Mouse (Mus musculus) liver, embryonic 11.5 days (tissue): ENCODE data around the gene Neurod6. TPM values are rescaled to one million over a fixed set of nuclear protein-coding genes. Genes with fewer than 3 reads are reported as not detected.
"Not testable (repeated sequence)": the region's sequence is repeated elsewhere in the genome, so short reads cannot be mapped to it uniquely, and the experiment has no call there.

Experiments
- ATAC-seq: fragments of 200-750 bp; cut with Nextera tagmentation; replicated peaks from 2 replicates; pipeline ENCODE4 v1.8.0; 2017; ENCODE audit warnings: moderate number of reproducible peaks, mild to moderate bottlenecking, moderate TSS enrichment, moderate library complexity; ENCODE audit not compliant: low FRiP score
- DNase-seq: peaks from one replicate; pipeline ENCODE4 v3.0.0-alpha.2; 2017; ENCODE audit warnings: low spot score
- H3K27ac ChIP-seq: fragments of 300-500 bp; sonication (generic); 2 replicates; pipeline ENCODE4 v1.5.1; 2014; ENCODE audit warnings: mild to moderate bottlenecking, low read depth, low read length, control low read depth
- H3K27me3 ChIP-seq: fragments of 300-500 bp; sonication (generic); replicated peaks from 2 replicates; pipeline ENCODE4 v1.6.1; 2014; ENCODE audit warnings: low read length, mixed read lengths; ENCODE audit not compliant: control insufficient read depth, insufficient read depth
- H3K36me3 ChIP-seq: fragments of 300-500 bp; sonication (generic); 2 replicates; pipeline ENCODE4 v1.6.1; 2014; ENCODE audit warnings: mild to moderate bottlenecking, low read length, moderate library complexity, mixed read lengths; ENCODE audit not compliant: control insufficient read depth, insufficient read depth
- H3K4me1 ChIP-seq: fragments of 300-500 bp; sonication (generic); replicated peaks from 2 replicates; pipeline ENCODE4 v1.6.1; 2014; ENCODE audit warnings: low read length, mixed read lengths; ENCODE audit not compliant: control insufficient read depth, insufficient read depth
- H3K4me2 ChIP-seq: fragments of 300-500 bp; sonication (generic); 2 replicates; pipeline ENCODE4 v1.6.1; 2014; ENCODE audit warnings: mild to moderate bottlenecking, control low read depth, moderate library complexity
- H3K4me3 ChIP-seq: fragments of 300-500 bp; sonication (generic); 2 replicates; pipeline ENCODE4 v1.5.1; 2014; ENCODE audit warnings: low read depth, low read length, control low read depth
- H3K9ac ChIP-seq: fragments of 300-500 bp; sonication (generic); 2 replicates; pipeline ENCODE4 v1.6.1; 2014; ENCODE audit warnings: low read depth, low read length, control low read depth
- H3K9me3 ChIP-seq: fragments of 300-500 bp; sonication (generic); 2 replicates; pipeline ENCODE4 v1.6.1; 2016; ENCODE audit warnings: low read length, inconsistent platforms, mixed read lengths; ENCODE audit not compliant: control insufficient read depth
- WGBS: fragments of 180-500 bp; shearing (Covaris S2); extraction: QIAGEN DNeasy Blood & Tissue Kit; methylation state at CpG from one replicate; pipeline ENCODE4 v1.1.7; 2014; 5-methylcytosine and 5-hydroxymethylcytosine counted together
- polyA plus RNA-seq: library from polyadenylated mRNA; unstranded; fragments of >200 nt; fragmentation: Nextera tagmentation; extraction: Ambion mirVana; gene quantifications from 2 replicates; pipeline ENCODE4 v1.2.1, GENCODE M21; 2014

Neurod6 gene
- polyA plus RNA-seq = 0.37 and 0.75 TPM in 2 replicates

DNA sequence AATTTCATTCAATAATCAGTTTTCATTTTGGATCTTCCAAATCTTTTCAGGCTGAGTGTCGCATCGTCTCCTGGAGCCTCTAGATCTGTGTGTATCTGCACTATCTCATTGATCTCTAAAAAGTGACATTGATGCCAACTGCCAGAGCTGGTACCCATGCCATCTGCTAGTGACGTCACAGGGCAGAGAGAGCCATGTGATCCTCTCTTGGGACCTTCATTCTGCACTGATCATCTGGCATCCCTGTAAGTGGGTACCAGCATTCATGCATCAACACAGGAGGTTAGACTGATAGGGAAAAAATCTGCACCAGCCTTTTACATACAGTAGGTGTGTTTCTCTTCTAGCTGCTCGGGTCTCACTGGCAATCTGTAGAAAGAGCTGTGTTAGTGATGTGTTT is at the start of gene Neurod6:
Gene Neurod6 (minus strand): TSS at position 290 of the 400 bp plus-strand sequence.
- DNase-seq (no peak), ATAC-seq (no peak)
- H3K9me3 ChIP-seq = no peaks in the 10 kb centered on the region
- no peak within 1 kb of the TSS for H3K4me2 ChIP-seq
- no peak within 1 kb of the TSS for H3K4me3 ChIP-seq
- H3K36me3 ChIP-seq = no peaks in the 10 kb centered on the region
- H3K9ac ChIP-seq = no peak within 1 kb of the TSS
- peaks cover 14% of the 10 kb centered on the region for H3K27me3 ChIP-seq
- WGBS = 76% methylated on average over 4 of the region's 4 CpGs
- no peak within 1 kb of the TSS for H3K27ac ChIP-seq
- no peaks in the 10 kb centered on the region; the same call in 1 of the 2 replicates for H3K4me1 ChIP-seq

DNA sequence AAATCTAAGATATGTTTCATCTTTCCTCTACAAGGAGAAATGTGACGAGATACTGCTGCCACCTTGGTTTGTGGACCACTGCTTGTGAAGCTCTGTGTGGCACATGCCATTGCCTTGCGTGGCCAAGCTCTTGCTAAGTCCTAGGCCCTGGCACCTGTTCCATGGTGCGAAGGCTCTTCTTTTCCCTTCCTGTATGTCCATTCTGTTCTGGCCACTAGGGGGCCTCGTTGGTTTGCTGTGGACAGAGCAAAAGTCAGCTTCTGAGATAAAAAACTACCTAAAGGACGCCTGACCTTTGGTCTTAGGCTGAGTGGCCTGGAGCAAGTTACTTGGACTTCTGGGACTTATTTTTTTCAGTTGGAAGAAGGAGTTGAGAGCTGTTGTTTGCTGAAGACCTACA is 36.1 kb upstream of the Neurod6 start:
- ATAC-seq (no peak), DNase-seq (peak; percentile 34)
- Histone ChIP-seq H3K27ac (no peak overlapping the region), H3K27me3 (no peaks in the 10 kb centered on the region), H3K4me1 (no peaks in the 10 kb centered on the region), H3K4me3 (no peak overlapping the region), H3K9me3 (no peaks in the 10 kb centered on the region), H3K36me3 (no peaks in the 10 kb centered on the region), H3K9ac (no peak overlapping the region), H3K4me2 (no peak overlapping the region)
- WGBS = 30% methylated on average over 5 of the region's 5 CpGs

DNA sequence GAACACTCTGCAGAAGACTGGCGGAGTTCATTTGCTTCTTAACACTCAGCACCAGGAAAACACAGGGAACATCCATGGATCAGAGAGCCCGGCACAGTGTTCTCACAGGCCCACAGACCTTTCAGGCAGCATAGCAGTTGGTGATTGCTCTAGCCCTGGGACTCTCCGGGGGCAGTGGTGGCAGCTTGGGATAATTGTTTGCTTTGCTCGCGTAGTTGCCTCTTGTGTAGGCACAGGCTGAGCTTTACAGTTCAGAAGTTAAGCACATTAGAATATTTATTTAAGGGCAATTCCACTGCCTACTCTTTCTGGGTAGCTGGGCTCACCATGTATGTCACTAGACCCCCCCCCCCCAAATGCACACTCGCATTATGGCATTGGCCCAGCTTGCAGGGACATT is 34.4 kb upstream of the Neurod6 start:
- ATAC-seq (no peak), DNase-seq (no peak)
- H3K4me3 ChIP-seq = no peak overlapping the region
- H3K9me3 ChIP-seq = no peaks in the 10 kb centered on the region
- 77% methylated on average over 6 of the region's 6 CpGs for WGBS
- no peaks in the 10 kb centered on the region for H3K4me1 ChIP-seq
- H3K27ac ChIP-seq = no peak overlapping the region
- H3K36me3 ChIP-seq = no peaks in the 10 kb centered on the region
- H3K27me3 ChIP-seq = no peaks in the 10 kb centered on the region
- H3K9ac ChIP-seq = no peak overlapping the region
- no peak overlapping the region for H3K4me2 ChIP-seq

DNA sequence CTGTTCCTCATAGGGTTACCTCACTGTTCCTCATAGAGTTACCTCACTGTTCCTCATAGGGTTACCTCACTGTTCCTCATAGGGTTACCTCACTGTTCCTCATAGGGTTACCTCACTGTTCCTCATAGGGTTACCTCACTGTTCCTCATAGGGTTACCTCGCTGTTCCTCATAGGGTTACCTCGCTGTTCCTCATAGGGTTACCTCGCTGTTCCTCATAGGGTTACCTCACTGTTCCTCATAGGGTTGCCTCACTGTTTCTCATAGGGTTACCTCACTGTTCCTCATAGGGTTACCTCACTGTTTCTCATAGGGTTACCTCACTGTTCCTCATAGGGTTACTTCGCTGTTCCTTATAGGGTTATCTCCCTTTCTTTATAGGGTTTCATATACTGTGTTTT is 29.9 kb upstream of the Neurod6 start:
- DNase-seq, H3K9ac ChIP-seq, H3K27me3 ChIP-seq, H3K4me2 ChIP-seq, H3K4me1 ChIP-seq, H3K27ac ChIP-seq, ATAC-seq, H3K9me3 ChIP-seq, H3K36me3 ChIP-seq, H3K4me3 ChIP-seq: not testable (repeated sequence)
- WGBS = 86% methylated on average over 4 of the region's 4 CpGs

DNA sequence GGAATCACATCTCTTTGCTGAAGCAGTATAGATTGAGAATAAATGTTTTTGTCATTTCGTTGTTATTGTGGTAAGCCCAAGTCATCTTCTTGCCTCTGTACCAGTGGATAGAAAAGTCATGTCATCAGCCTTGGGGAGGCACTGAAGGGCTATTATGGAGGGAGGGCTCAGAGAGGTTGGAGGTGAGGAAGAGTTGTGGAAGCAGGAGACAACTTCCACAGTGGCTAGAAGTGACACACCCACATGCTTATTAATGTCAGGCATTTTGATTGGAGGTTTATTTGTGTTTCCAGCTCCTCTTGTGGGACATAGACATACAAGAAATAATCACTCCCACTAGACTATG is 23.7 kb upstream of the Neurod6 start:
- Histone ChIP-seq H3K4me3 (no peak overlapping the region), H3K27me3 (no peaks in the 10 kb centered on the region), H3K4me1 (no peaks in the 10 kb centered on the region), H3K36me3 (no peaks in the 10 kb centered on the region), H3K4me2 (no peak overlapping the region), H3K9ac (no peak overlapping the region), H3K27ac (no peak overlapping the region), H3K9me3 (no peaks in the 10 kb centered on the region)
- DNase-seq (no peak), ATAC-seq (no peak)
- 77% methylated on average over 1 of the region's 1 CpGs for WGBS

DNA sequence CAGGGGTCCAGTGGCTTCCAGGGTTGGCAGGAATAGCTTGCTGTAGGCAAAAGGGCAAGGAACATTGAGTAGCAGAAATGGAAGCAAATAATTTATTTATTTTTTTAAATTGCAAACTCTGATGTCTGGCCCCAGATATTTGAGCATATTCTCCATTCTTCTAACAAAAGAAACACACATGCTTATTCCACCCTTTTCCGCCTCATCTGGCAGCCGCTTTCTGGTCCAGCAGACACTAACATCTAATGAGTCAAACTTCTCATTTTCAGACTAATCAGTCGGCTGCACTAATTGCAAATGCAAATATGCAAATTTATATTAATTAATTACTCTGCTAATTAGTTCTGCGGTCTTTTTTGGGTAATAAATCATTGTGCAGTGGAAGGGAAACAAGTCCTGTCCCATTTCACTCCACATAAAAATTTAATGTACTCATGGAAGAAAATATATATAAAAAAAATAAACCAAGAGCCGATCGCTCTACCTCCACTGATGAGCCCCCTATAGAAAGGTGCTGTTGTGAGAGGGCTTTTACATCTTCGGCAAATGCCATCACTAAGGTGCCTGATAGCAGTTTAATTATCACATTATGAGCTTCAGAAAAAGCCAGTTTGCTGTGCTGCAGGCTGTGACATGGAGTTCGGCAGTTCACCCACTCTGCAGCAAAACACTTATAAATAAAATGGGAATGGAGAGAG is 23.1 kb upstream of the Neurod6 start:
- Histone ChIP-seq H3K4me2 (no peak overlapping the region), H3K9me3 (no peaks in the 10 kb centered on the region), H3K36me3 (no peaks in the 10 kb centered on the region), H3K27ac (no peak overlapping the region), H3K9ac (no peak overlapping the region), H3K4me3 (no peak overlapping the region), H3K4me1 (no peaks in the 10 kb centered on the region), H3K27me3 (no peaks in the 10 kb centered on the region)
- no peak for DNase-seq
- 84% methylated on average over 8 of the region's 8 CpGs for WGBS
- ATAC-seq = no peak

DNA sequence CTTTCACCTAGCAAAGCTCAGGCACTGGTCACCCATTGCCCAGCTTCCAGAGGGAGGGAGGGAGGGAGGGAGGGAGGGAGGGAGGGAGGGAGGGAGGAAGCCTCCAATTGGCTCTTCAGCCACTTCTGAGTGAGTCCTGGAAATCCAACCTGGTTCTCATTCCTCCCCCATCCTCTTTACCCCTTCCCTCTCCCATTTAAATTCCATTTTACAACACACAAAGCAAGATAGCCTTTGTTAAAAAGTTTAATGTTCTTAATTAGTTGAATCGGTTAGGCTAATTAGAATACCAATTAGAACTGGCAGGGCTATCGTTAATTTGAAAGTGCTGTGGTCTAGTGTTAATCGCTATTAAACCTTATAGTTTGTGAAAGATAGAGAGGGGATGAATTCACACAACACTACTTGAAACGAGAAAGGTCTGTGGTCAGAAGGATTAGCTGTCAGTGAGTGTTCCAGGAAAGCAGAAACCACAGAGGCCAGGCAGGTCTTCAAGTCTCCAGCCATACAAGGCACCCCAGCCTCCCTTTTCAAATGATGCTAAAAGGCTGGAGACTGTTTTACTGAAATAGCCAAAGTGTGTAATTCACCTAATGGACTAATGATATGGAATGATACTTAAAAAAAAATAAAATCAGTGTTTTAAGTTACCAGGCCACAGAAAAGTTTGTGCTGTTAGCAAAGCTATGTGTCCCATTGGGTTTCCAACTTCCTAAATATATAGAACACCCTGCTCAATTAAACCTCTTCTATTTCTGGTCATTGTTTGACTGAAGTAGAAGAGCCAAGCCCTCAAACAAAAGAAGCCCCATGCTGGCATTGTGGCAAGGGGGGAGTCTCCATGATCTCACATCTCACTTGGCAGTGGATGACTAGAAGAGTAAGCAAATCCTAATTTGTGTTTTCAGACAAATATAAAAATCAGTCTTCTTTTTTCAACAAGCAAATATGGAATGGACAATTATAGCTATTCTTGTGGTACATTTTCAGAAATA is 19.6 kb upstream of the Neurod6 start:
- 40% methylated on average over 4 of the region's 4 CpGs for WGBS
- ATAC-seq (no peak), DNase-seq (no peak)
- Histone ChIP-seq H3K4me2 (no peak overlapping the region), H3K27ac (no peak overlapping the region), H3K36me3 (no peaks in the 10 kb centered on the region), H3K27me3 (no peaks in the 10 kb centered on the region), H3K4me1 (no peaks in the 10 kb centered on the region), H3K4me3 (no peak overlapping the region), H3K9ac (no peak overlapping the region), H3K9me3 (no peaks in the 10 kb centered on the region)

DNA sequence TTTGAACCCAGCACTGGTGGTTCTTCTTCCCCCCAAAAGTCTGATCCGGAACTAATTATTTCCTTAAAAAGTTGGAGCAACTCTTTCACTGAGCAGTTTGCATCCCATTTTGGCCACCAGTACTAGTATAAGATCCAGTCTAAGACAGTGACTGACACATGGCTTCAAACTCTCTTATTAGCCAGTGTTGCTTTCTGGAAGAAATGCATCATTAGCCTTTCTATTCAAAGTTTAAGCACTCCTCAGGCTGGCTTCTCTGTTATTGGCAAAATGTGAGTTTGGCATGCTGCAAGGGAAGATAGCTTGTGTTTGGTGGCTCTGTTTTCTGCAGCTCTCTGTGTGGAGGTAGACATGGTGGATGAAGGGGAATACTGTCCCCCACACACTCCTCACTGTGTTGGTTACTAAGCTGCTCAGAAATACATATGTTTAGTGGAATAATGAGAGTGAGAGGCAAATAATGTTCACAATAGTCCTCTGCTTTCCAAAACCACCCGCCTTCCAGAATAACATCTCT is 9.0 kb upstream of the Neurod6 start:
- Histone ChIP-seq H3K4me3 (no peak overlapping the region), H3K9ac (no peak overlapping the region), H3K36me3 (no peaks in the 10 kb centered on the region), H3K27ac (no peak overlapping the region), H3K27me3 (no peaks in the 10 kb centered on the region), H3K9me3 (no peaks in the 10 kb centered on the region), H3K4me2 (no peak overlapping the region), H3K4me1 (no peaks in the 10 kb centered on the region)
- 85% methylated on average over 2 of the region's 2 CpGs for WGBS
- ATAC-seq (no peak), DNase-seq (no peak)
